Mouse (Mus musculus): ENCODE results near the gene Cdkal1. TPM values are rescaled to one million over a fixed set of nuclear protein-coding genes. Genes with fewer than 3 reads are reported as not detected.

The Cdkal1 gene
- total and polyA plus RNA-seq, 3 experiments, result 8.7 to 13.7 (median 9.5) TPM

DNA sequence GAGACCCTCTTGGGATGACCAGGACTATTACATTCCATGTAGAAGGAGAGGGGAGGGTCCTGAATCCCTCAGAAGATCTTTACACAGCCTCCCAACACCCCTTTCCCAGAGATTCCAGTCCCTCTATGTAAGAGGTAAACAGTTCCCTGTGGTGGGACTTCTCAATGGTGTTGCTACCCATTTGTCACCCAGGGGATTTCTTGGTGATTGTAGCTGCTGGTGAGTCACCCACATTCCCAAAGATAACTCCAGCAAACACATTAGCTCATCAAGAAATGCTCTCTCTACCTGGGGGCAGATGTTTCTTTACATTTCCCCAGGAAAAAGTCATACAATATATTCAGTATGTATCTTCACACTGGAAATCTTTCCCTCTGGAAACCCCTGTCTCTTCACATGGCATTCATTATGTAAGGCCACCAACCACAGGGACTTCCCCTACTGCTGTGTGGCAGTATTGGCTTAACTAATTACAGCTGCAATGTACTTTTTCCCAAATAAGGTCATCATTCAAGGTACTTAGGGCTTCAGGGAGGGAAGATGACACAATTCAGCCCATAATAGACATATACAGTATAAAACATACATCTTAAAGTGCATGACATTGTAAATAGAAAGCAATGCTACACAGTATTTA lies 636.8 kb downstream of the Cdkal1 start:
- Histone ChIP-seq H3K79me2 (replicated peaks; ENCODE audit: control insufficient read depth, extremely low read depth, insufficient read depth, poor library complexity, severe bottlenecking) (no peaks in the 10 kb centered on the region), H3K36me3 (replicated peaks in 1 of 2; ENCODE audit: control insufficient read depth in 1 of 2, insufficient read depth in 1 of 2, low read length in 1 of 2) (no peaks in the 10 kb centered on the region), H3K27me3 (replicated peaks) (no peaks in the 10 kb centered on the region), H3K4me3 (replicated peaks in 1 of 3; ENCODE audit: low read depth in 2 of 3, low read length in 2 of 3, poor library complexity in 1 of 3) (no peak overlapping the region), H3K9me3 (replicated peaks; ENCODE audit: low read length) (peaks cover 7% of the 10 kb centered on the region), H3K4me1 (ENCODE audit: control insufficient read depth in 1 of 2, insufficient read depth in 2 of 2) (peaks cover 5 to 26% of the 10 kb centered on the region in 2 experiments; a peak in 3 of 4 replicates), H3K27ac (ENCODE audit: insufficient read depth, low read depth) (no peak overlapping the region), H3K9ac (ENCODE audit: insufficient read depth, low read depth) (no peak overlapping the region), H3K4me2 (ENCODE audit: insufficient read depth, low read depth, poor library complexity, severe bottlenecking) (no peak overlapping the region)
- DNase-seq (ENCODE audit: extremely low read depth), result peak; percentile 59
- dilution Hi-C loops (cut with MboI; ENCODE audit: extremely low pct_ligation_motif_present, extremely low pct_unique_long_range_greater_than_20kb, low sequenced_read_pairs) (no loop called here), in situ Hi-C loops (cut with MboI; ENCODE audit: low pct_ligation_motif_present, low pct_unique_long_range_greater_than_20kb, low sequenced_read_pairs) (no loop called here)
- TF ChIP-seq EP300 (IDR thresholded peaks at IDR 0.05; ENCODE audit: low read length) (peak; percentile 44; the same call in 1 of the 2 replicates), NELFE (IDR thresholded peaks at IDR 0.05; ENCODE audit: low read depth, low read length) (no peak), CHD2 (IDR thresholded peaks at IDR 0.05; ENCODE audit: low read length) (no peak), MEF2A (IDR thresholded peaks at IDR 0.05; ENCODE audit: borderline replicate concordance, low read depth, low read length) (0 out of 2 replicates have a peak, but pooled peaks have one; percentile 24), ETS1 (conservative IDR thresholded peaks at IDR 0.05; ENCODE audit: low read depth, low read length) (peak; percentile 31; the same call in 1 of the 2 replicates), PAX5 (IDR thresholded peaks at IDR 0.05; ENCODE audit: low read length) (no peak), SMC3 (IDR thresholded peaks at IDR 0.05; ENCODE audit: low read depth, low read length) (no peak), JUN (IDR thresholded peaks at IDR 0.05; ENCODE audit: insufficient read depth, low read depth, low read length) (0 out of 2 replicates have a peak, but pooled peaks have one; percentile 3), NRF1 (IDR thresholded peaks at IDR 0.05; ENCODE audit: low read depth, low read length) (no peak)

DNA sequence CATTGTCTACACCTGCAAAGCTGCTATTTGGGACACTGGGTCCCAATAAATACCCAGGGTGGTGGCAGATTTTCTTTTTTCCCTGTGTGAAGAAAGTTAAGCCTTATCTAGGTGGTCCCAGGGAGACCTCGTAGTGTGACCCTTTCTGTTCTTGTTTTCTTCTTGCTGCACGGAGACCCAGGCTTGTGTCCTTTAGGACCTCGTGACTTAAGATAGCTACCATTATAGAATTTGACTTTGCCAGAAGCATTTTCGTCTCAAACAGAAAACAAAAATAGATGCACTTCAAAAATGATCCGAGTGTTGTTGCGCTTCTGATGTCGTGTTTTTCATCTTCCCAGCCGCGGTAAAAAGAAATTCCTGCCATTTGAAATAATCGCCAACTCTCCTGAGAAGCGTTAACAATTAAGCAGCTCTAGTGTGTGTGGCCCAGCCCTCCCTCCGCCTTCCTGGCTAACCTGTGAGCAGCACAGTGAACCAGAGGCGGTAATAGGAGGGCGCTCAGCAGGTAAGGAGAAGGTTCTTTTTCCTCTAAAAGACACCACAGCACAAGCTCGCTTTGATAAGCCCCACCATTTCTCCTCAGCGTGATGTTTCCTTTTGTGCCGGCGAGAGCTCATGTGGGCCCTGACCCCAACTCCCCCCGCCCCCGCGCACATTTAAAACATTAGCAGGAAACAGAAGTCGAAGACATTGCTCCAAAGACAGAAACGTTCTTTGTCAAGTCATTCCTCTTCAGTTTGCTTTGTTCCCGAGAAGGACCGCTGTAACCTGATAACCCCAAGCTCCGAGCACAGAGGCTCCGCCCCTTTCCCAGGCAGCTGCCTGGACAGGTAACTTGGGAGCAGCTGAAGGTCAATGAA lies 645.1 kb downstream of the Cdkal1 start:
- dilution Hi-C loops (cut with MboI; ENCODE audit: extremely low pct_ligation_motif_present, extremely low pct_unique_long_range_greater_than_20kb, low sequenced_read_pairs), result no loop called here
- Histone ChIP-seq H3K27ac (ENCODE audit: insufficient read depth, low read depth) (no peak overlapping the region), H3K79me2 (replicated peaks; ENCODE audit: control insufficient read depth, extremely low read depth, insufficient read depth, poor library complexity, severe bottlenecking) (no peaks in the 10 kb centered on the region), H3K4me1 (ENCODE audit: control insufficient read depth in 1 of 2, insufficient read depth in 2 of 2) (peaks cover 0 to 7% of the 10 kb centered on the region in 2 experiments; a peak in 2 of 4 replicates), H3K4me3 (replicated peaks in 1 of 3; ENCODE audit: low read depth in 2 of 3, low read length in 2 of 3, poor library complexity in 1 of 3) (no peak overlapping the region), H3K36me3 (replicated peaks in 1 of 2; ENCODE audit: control insufficient read depth in 1 of 2, insufficient read depth in 1 of 2, low read length in 1 of 2) (no peaks in the 10 kb centered on the region), H3K4me2 (ENCODE audit: insufficient read depth, low read depth, poor library complexity, severe bottlenecking) (no peak overlapping the region), H3K9me3 (replicated peaks; ENCODE audit: low read length) (no peaks in the 10 kb centered on the region), H3K9ac (ENCODE audit: insufficient read depth, low read depth) (no peak overlapping the region), H3K27me3 (replicated peaks) (no peaks in the 10 kb centered on the region)
- in situ Hi-C loops (cut with MboI; ENCODE audit: low pct_ligation_motif_present, low pct_unique_long_range_greater_than_20kb, low sequenced_read_pairs), result no loop called here
- no peak for DNase-seq (ENCODE audit: extremely low read depth)
- TF ChIP-seq ELF1 (IDR thresholded peaks at IDR 0.05; ENCODE audit: low read depth, low read length), result no peak
- TF ChIP-seq ZMIZ1 (IDR thresholded peaks at IDR 0.05; ENCODE audit: low read depth, low read length), result no peak
- TF ChIP-seq SIN3A (IDR thresholded peaks at IDR 0.05; ENCODE audit: low read length), result no peak
- no peak for TF ChIP-seq GABPA (IDR thresholded peaks at IDR 0.05; ENCODE audit: insufficient replicate concordance, low read depth, low read length)
- TF ChIP-seq CHD2 (IDR thresholded peaks at IDR 0.05; ENCODE audit: low read length), result no peak
